In the genomic region with DNA sequence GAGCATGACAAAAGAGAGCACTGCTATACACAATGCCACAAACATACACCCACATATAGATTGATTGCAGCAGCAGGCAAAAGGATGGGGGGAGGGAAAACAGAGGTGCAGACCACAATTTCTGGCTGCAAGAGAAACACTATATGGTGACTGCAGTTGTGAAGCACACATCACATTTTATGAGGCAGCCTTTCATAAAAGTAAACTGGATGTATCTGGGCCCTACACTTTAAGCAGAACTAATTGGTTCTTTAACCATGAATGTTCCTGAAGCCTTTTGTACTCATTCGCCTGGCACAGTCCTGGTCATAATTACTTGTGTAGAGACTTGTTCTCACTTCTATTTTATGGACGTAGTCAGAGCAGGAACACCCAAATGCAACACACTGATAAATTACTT, we compare ENCODE assay signal across 24 mouse cellular contexts. TPM values are rescaled to one million over a fixed set of nuclear protein-coding genes. Genes with fewer than 3 reads are reported as not detected.
DNase-seq lines count a peak whose midpoint lies in the region; ATAC-seq lines count a peak whose summit lies in the region.
"Had no signal": no experiment of that assay in that cellular context is flagged by ENCODE, and none has a peak within 500 bp of the region (broad histone marks: within the 10 kb centered on the region; RNA-seq: fewer than 3 reads in every experiment).

No protein-coding gene starts in this region.

- H3K27me3 ChIP-seq in heart, embryonic 10.5 days (ENCODE audit: insufficient read depth, poor library complexity, severe bottlenecking) = no peaks in the 10 kb centered on the region
- no peaks in the 10 kb centered on the region for H3K27me3 ChIP-seq in limb, embryonic 11.5 days (ENCODE audit: control insufficient read depth, insufficient read depth, low read length)
- no peaks in the 10 kb centered on the region for H3K27me3 ChIP-seq in limb, embryonic 10.5 days (ENCODE audit: low read depth, poor library complexity, severe bottlenecking)
- no peaks in the 10 kb centered on the region for H3K27me3 ChIP-seq in limb, embryonic 13.5 days
- H3K27me3 ChIP-seq: CH12.LX; embryonic facial prominence, embryonic 12.5 days; forebrain, embryonic 13.5 days; Patski had no signal

- no peak overlapping the region for H3K4me3 ChIP-seq in heart, embryonic 10.5 days
- no peak overlapping the region for H3K4me3 ChIP-seq in limb, embryonic 11.5 days (ENCODE audit: low read depth, low read length)
- H3K4me3 ChIP-seq in limb, embryonic 10.5 days = no peak overlapping the region
- H3K4me3 ChIP-seq in limb, embryonic 13.5 days = no peak overlapping the region
- H3K4me3 ChIP-seq: embryonic facial prominence, embryonic 10.5 days; embryonic facial prominence, embryonic 12.5 days; forebrain, embryonic 13.5 days had no signal

- ATAC-seq in limb, embryonic 11.5 days (ENCODE audit: insufficient number of reproducible peaks, low FRiP score, low TSS enrichment, low read depth) = peak; percentile 59; the same call in 1 of the 2 replicates
- ATAC-seq in limb, embryonic 13.5 days (ENCODE audit: low FRiP score, low read depth) = peak; percentile 36; the same call in 1 of the 2 replicates
- ATAC-seq in megakaryocyte, adult 5-6 weeks (ENCODE audit: poor library complexity, severe bottlenecking) = no peak
- ATAC-seq: activated CD4-positive, CD25-positive, alpha-beta regulatory T cell, adult 4 months; CD4-positive, CD25-positive, alpha-beta regulatory T cell, adult 4 months; forebrain, embryonic 13.5 days; Patski had no signal

- no peak overlapping the region for H3K4me2 ChIP-seq in limb, embryonic 11.5 days (ENCODE audit: low read depth, severe bottlenecking)
- H3K4me2 ChIP-seq in limb, embryonic 13.5 days (replicated peaks) = no peak overlapping the region
- H3K4me2 ChIP-seq: embryonic facial prominence, embryonic 12.5 days; forebrain, embryonic 13.5 days had no signal

- 75% methylated on average over 2 of the region's 2 CpGs for WGBS in heart, embryonic 10.5 days
- WGBS in limb, embryonic 11.5 days = 37% methylated on average over 2 of the region's 2 CpGs
- 73% methylated on average over 2 of the region's 2 CpGs for WGBS in limb, embryonic 10.5 days
- WGBS in limb, embryonic 13.5 days = 21% methylated on average over 2 of the region's 2 CpGs

- H3K9ac ChIP-seq in limb, embryonic 11.5 days (ENCODE audit: low read length) = no peak overlapping the region
- no peak overlapping the region for H3K9ac ChIP-seq in limb, embryonic 13.5 days
- H3K9ac ChIP-seq: embryonic facial prominence, embryonic 12.5 days; forebrain, embryonic 13.5 days had no signal

- peaks cover 6% of the 10 kb centered on the region; the same call in 1 of the 2 replicates for H3K4me1 ChIP-seq in heart, embryonic 10.5 days
- H3K4me1 ChIP-seq in limb, embryonic 11.5 days (ENCODE audit: control insufficient read depth, insufficient read depth, low read length) = no peaks in the 10 kb centered on the region
- no peaks in the 10 kb centered on the region for H3K4me1 ChIP-seq in limb, embryonic 10.5 days
- H3K4me1 ChIP-seq in limb, embryonic 13.5 days = no peaks in the 10 kb centered on the region
- H3K4me1 ChIP-seq: embryonic facial prominence, embryonic 12.5 days had no signal

- H3K36me3 ChIP-seq in heart, embryonic 10.5 days = no peaks in the 10 kb centered on the region
- H3K36me3 ChIP-seq in limb, embryonic 11.5 days (ENCODE audit: control insufficient read depth, insufficient read depth, low read length) = no peaks in the 10 kb centered on the region
- no peaks in the 10 kb centered on the region for H3K36me3 ChIP-seq in limb, embryonic 10.5 days
- H3K36me3 ChIP-seq in limb, embryonic 13.5 days = no peaks in the 10 kb centered on the region
- H3K36me3 ChIP-seq: embryonic facial prominence, embryonic 10.5 days; embryonic facial prominence, embryonic 12.5 days; G1E had no signal

- H3K9me3 ChIP-seq in heart, embryonic 10.5 days = no peaks in the 10 kb centered on the region
- no peaks in the 10 kb centered on the region for H3K9me3 ChIP-seq in limb, embryonic 11.5 days (ENCODE audit: control insufficient read depth, low read length)
- no peaks in the 10 kb centered on the region for H3K9me3 ChIP-seq in limb, embryonic 10.5 days (replicated peaks)
- H3K9me3 ChIP-seq in limb, embryonic 13.5 days = no peaks in the 10 kb centered on the region
- H3K9me3 ChIP-seq: embryonic facial prominence, embryonic 10.5 days; embryonic facial prominence, embryonic 12.5 days; forebrain, embryonic 13.5 days; G1E had no signal

- DNase-seq in heart, adult 11 months = peak; percentile 61
- DNase-seq in heart, embryonic 10.5 days (ENCODE audit: low spot score) = no peak
- DNase-seq in limb, embryonic 11.5 days (ENCODE audit: low spot score) = no peak
- DNase-seq in limb, embryonic 10.5 days (ENCODE audit: low spot score) = no peak
- DNase-seq in frontal cortex, postnatal 25 days (ENCODE audit: low spot score in 2 of 2) = no peak
- DNase-seq: adrenal gland, adult 8-10 months; adrenal gland, postnatal 14 days; adrenal gland, postnatal 36 days; B cell, adult 2 months; cerebellum, adult 11-12 months; cerebellum, adult 2 months; cerebellum, adult 9-10 months; cerebellum, postnatal 10 days; cerebellum, postnatal 25 days had no signal

- H3K27ac ChIP-seq in heart, embryonic 10.5 days = no peak overlapping the region
- H3K27ac ChIP-seq in limb, embryonic 11.5 days (replicated peaks; ENCODE audit: low read depth, low read length) = no peak overlapping the region
- H3K27ac ChIP-seq in limb, embryonic 10.5 days = no peak overlapping the region
- no peak overlapping the region for H3K27ac ChIP-seq in limb, embryonic 13.5 days
- H3K27ac ChIP-seq: embryonic facial prominence, embryonic 10.5 days; embryonic facial prominence, embryonic 12.5 days; forebrain, embryonic 13.5 days had no signal

RNA-seq across cellular contexts. Expression of a gene that starts 19.5 kb away (rescaled TPM):
- 19.8 and 25.3 TPM in 2 replicates for polyA plus RNA-seq in heart, embryonic 10.5 days (2016; fragmentation: Nextera tagmentation; extraction: Ambion mirVana)
- 0.88 and 1.1 TPM in 2 replicates for polyA plus RNA-seq in limb, embryonic 11.5 days (2014; fragmentation: Nextera tagmentation; extraction: Ambion mirVana)
- polyA plus RNA-seq in limb, embryonic 10.5 days (2016; fragmentation: Nextera tagmentation; extraction: Ambion mirVana) = 0.58 and 0.64 TPM in 2 replicates
- polyA plus RNA-seq in limb, embryonic 13.5 days (2015; fragmentation: Nextera tagmentation; extraction: Ambion mirVana) = 16.9 and 17.8 TPM in 2 replicates
- total RNA-seq in megakaryocyte, adult 5-6 weeks (2015) = not detected in 2 replicates
- total RNA-seq in megakaryocyte, adult 5-6 weeks (2017) = not detected in 2 replicates
- polyA plus RNA-seq: activated CD4-positive, CD25-positive, alpha-beta regulatory T cell, adult 4 months; G1E had no signal
